Mouse (Mus musculus): Measurements from ENCODE around the gene Myo16.

GRCm38 (mm10) chr8:10391096-10391683 is 237.5 kb downstream of the Myo16 start:
- TF ChIP-seq CTCF (conservative IDR thresholded peaks at IDR 0.05; ENCODE audit: insufficient read depth, insufficient read length, low read depth, low read length) = no peak
- TF ChIP-seq POLR2A (IDR thresholded peaks at IDR 0.05; ENCODE audit: low read depth, low read length) = no peak

Data from kidney, adult 2 months (tissue).